Mouse (Mus musculus): ENCODE data around the gene Ccdc141. TPM values are rescaled to one million over a fixed set of nuclear protein-coding genes. Genes with fewer than 3 reads are reported as not detected.
A peak's percentile ranks its signal among the peaks of the same experiment; 100 is the strongest.

Ccdc141 gene
- polyA plus RNA-seq, 1 experiment from 2014 or later = 139 TPM

GRCm38 (mm10) chr2:76982391-76983145 is 187.9 kb downstream of the Ccdc141 start, which contains the start of gene Ttn:
Gene Ttn, minus strand, starts transcription at chr2:76982547.
- Histone ChIP-seq H3K4me1 (ENCODE audit: control insufficient read depth, insufficient read depth, low read length) (peaks cover 13% of the 10 kb centered on the region), H3K27ac (ENCODE audit: low read length) (peak within 1 kb of the TSS; percentile 99), H3K36me3 (ENCODE audit: control insufficient read depth, insufficient read depth) (peaks cover 4% of the 10 kb centered on the region), H3K9ac (ENCODE audit: low read length) (peak within 1 kb of the TSS; percentile 86), H3K4me2 (ENCODE audit: low read depth, low read length) (peak within 1 kb of the TSS; percentile 71), H3K9me3 (replicated peaks; ENCODE audit: control insufficient read depth, low read length) (no peaks in the 10 kb centered on the region), H3K4me3 (ENCODE audit: low read length) (peak within 1 kb of the TSS; percentile 66), H3K27me3 (ENCODE audit: control insufficient read depth, insufficient read depth, low read length) (no peaks in the 10 kb centered on the region)
- ATAC-seq (replicated peaks; ENCODE audit: extremely low read depth, insufficient read depth, low FRiP score) = peak; percentile 92
- WGBS = 40% methylated on average over 18 of the region's 18 CpGs

- Histone ChIP-seq H3K4me3 (ENCODE audit: low read length) (peak overlapping the region; percentile 66), H3K9ac (ENCODE audit: low read length) (peak overlapping the region; percentile 86), H3K4me2 (ENCODE audit: low read depth, low read length) (no peak overlapping the region), H3K27ac (ENCODE audit: low read length) (peak overlapping the region; percentile 99), H3K36me3 (ENCODE audit: control insufficient read depth, insufficient read depth) (peaks cover 9% of the 10 kb centered on the region), H3K27me3 (ENCODE audit: control insufficient read depth, insufficient read depth, low read length) (no peaks in the 10 kb centered on the region), H3K4me1 (ENCODE audit: control insufficient read depth, insufficient read depth, low read length) (peaks cover 20% of the 10 kb centered on the region), H3K9me3 (replicated peaks; ENCODE audit: control insufficient read depth, low read length) (no peaks in the 10 kb centered on the region)
- peak; percentile 86 for ATAC-seq (replicated peaks; ENCODE audit: extremely low read depth, insufficient read depth, low FRiP score)
- 36% methylated on average over 5 of the region's 5 CpGs for WGBS
Observed at GRCm38 (mm10) chr2:76981717-76982116, 188.7 kb downstream of the Ccdc141 start.

GRCm38 (mm10) chr2:76980146-76980545 is 190.3 kb downstream of the Ccdc141 start:
- Histone ChIP-seq H3K9ac (ENCODE audit: low read length) (peak overlapping the region; percentile 84), H3K36me3 (ENCODE audit: control insufficient read depth, insufficient read depth) (peaks cover 18% of the 10 kb centered on the region), H3K9me3 (replicated peaks; ENCODE audit: control insufficient read depth, low read length) (no peaks in the 10 kb centered on the region), H3K4me1 (ENCODE audit: control insufficient read depth, insufficient read depth, low read length) (peaks cover 27% of the 10 kb centered on the region), H3K27me3 (ENCODE audit: control insufficient read depth, insufficient read depth, low read length) (no peaks in the 10 kb centered on the region), H3K27ac (ENCODE audit: low read length) (peak overlapping the region; percentile 95), H3K4me2 (ENCODE audit: low read depth, low read length) (peak overlapping the region; percentile 56), H3K4me3 (ENCODE audit: low read length) (peak overlapping the region; percentile 69)
- whole genome bisulfite sequencing = 34% methylated on average over 9 of the region's 9 CpGs
- peak; percentile 12 for ATAC-seq (replicated peaks; ENCODE audit: extremely low read depth, insufficient read depth, low FRiP score)

DNA sequence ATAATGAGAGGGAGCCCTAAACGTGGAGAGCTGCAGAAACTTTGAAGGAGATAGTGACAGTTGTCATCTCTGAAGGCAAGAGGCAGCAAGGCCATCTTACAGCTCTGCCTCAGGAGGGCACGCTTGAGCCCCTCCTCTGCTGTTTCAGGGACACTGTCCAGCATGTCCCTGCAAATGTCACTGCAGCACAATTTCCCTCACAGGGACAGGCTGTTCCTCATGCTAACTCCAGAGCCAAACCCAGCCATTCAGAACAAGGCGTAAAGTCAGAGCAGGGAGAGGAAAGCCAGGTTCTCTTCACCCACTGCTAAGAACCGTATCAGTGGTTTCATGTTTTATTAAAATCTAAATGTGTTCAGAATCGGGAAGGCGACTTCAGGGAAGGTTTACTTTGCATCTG is 192.8 kb downstream of the Ccdc141 start:
- H3K4me1 ChIP-seq (ENCODE audit: control insufficient read depth, insufficient read depth, low read length) = peaks cover 30% of the 10 kb centered on the region
- H3K27ac ChIP-seq (ENCODE audit: low read length) = peak overlapping the region; percentile 19
- H3K4me2 ChIP-seq (ENCODE audit: low read depth, low read length) = peak overlapping the region; percentile 38; the same call in 1 of the 2 replicates
- 57% methylated on average over 6 of the region's 6 CpGs for WGBS
- ATAC-seq (replicated peaks; ENCODE audit: extremely low read depth, insufficient read depth, low FRiP score) = no peak
- H3K36me3 ChIP-seq (ENCODE audit: control insufficient read depth, insufficient read depth) = peaks cover 30% of the 10 kb centered on the region
- no peak overlapping the region for H3K4me3 ChIP-seq (ENCODE audit: low read length)
- no peaks in the 10 kb centered on the region for H3K27me3 ChIP-seq (ENCODE audit: control insufficient read depth, insufficient read depth, low read length)
- no peaks in the 10 kb centered on the region for H3K9me3 ChIP-seq (replicated peaks; ENCODE audit: control insufficient read depth, low read length)
- no peak overlapping the region; the same call in 1 of the 2 replicates for H3K9ac ChIP-seq (ENCODE audit: low read length)

DNA sequence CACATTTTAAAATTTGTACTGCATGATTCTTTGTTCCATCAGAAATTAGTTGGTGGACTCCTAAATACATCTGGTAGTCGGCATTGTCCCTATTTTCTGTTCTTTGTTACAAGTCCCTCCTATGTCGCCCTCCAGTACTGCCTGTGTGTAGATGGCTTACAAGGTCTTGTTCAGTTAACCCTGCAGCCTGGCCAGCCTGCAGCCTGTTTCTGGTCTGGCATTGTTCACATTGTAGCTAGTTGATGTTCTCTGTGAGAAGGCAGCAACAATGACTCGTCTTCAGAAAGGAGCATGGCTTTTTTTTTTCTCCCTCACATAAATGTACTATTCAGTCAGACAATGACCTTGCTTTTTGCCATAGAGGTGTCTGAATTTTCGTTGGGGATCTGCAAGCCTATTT is 198.4 kb downstream of the Ccdc141 start:
- Histone ChIP-seq H3K4me3 (ENCODE audit: low read length) (no peak overlapping the region), H3K9ac (ENCODE audit: low read length) (0 out of 2 replicates have a peak overlapping the region, but pooled peaks have one; percentile 13), H3K27ac (ENCODE audit: low read length) (no peak overlapping the region), H3K27me3 (ENCODE audit: control insufficient read depth, insufficient read depth, low read length) (no peaks in the 10 kb centered on the region), H3K4me1 (ENCODE audit: control insufficient read depth, insufficient read depth, low read length) (peaks cover 38% of the 10 kb centered on the region), H3K4me2 (ENCODE audit: low read depth, low read length) (no peak overlapping the region), H3K9me3 (replicated peaks; ENCODE audit: control insufficient read depth, low read length) (no peaks in the 10 kb centered on the region), H3K36me3 (ENCODE audit: control insufficient read depth, insufficient read depth) (peaks cover 52% of the 10 kb centered on the region)
- no peak for ATAC-seq (replicated peaks; ENCODE audit: extremely low read depth, insufficient read depth, low FRiP score)
- 54% methylated on average over 4 of the region's 4 CpGs for WGBS

DNA sequence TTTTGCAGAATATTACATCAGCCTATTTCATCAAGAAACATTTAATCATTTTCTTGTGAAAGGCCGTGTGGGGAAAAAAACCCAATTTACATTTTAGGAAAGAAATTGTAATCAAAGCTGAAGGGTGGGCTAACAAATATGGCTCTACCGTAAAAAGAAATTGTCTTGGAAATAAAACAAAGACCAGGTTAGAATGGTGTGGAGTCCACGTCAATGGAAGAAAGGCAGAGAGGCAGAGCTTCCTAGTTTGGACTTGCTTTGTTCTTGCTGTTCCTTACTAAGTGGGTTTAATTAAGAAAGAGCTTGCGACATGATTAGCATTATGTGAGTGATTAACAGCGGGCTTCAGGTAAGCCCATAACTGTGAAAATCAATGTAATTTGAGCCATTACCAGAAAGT is 199.4 kb downstream of the Ccdc141 start:
- Histone ChIP-seq H3K9ac (ENCODE audit: low read length) (0 out of 2 replicates have a peak overlapping the region, but pooled peaks have one; percentile 8), H3K27me3 (ENCODE audit: control insufficient read depth, insufficient read depth, low read length) (no peaks in the 10 kb centered on the region), H3K36me3 (ENCODE audit: control insufficient read depth, insufficient read depth) (peaks cover 52% of the 10 kb centered on the region), H3K4me2 (ENCODE audit: low read depth, low read length) (peak overlapping the region; percentile 34; the same call in 1 of the 2 replicates), H3K9me3 (replicated peaks; ENCODE audit: control insufficient read depth, low read length) (no peaks in the 10 kb centered on the region), H3K27ac (ENCODE audit: low read length) (peak overlapping the region; percentile 53), H3K4me3 (ENCODE audit: low read length) (no peak overlapping the region; the same call in 1 of the 2 replicates), H3K4me1 (ENCODE audit: control insufficient read depth, insufficient read depth, low read length) (peaks cover 30% of the 10 kb centered on the region)
- 60% methylated on average over 5 of the region's 5 CpGs for WGBS
- ATAC-seq (replicated peaks; ENCODE audit: extremely low read depth, insufficient read depth, low FRiP score) = no peak

GRCm38 (mm10) chr2:76970669-76971068 is 199.8 kb downstream of the Ccdc141 start:
- ATAC-seq (replicated peaks; ENCODE audit: extremely low read depth, insufficient read depth, low FRiP score) = no peak
- no peaks in the 10 kb centered on the region for H3K27me3 ChIP-seq (ENCODE audit: control insufficient read depth, insufficient read depth, low read length)
- peak overlapping the region; percentile 47 for H3K4me2 ChIP-seq (ENCODE audit: low read depth, low read length)
- peak overlapping the region; percentile 1; the same call in 1 of the 2 replicates for H3K4me3 ChIP-seq (ENCODE audit: low read length)
- peaks cover 54% of the 10 kb centered on the region for H3K36me3 ChIP-seq (ENCODE audit: control insufficient read depth, insufficient read depth)
- peaks cover 30% of the 10 kb centered on the region for H3K4me1 ChIP-seq (ENCODE audit: control insufficient read depth, insufficient read depth, low read length)
- H3K9me3 ChIP-seq (replicated peaks; ENCODE audit: control insufficient read depth, low read length) = no peaks in the 10 kb centered on the region
- H3K9ac ChIP-seq (ENCODE audit: low read length) = peak overlapping the region; percentile 34
- WGBS = 15% methylated on average over 4 of the region's 4 CpGs
- H3K27ac ChIP-seq (ENCODE audit: low read length) = peak overlapping the region; percentile 69

DNA sequence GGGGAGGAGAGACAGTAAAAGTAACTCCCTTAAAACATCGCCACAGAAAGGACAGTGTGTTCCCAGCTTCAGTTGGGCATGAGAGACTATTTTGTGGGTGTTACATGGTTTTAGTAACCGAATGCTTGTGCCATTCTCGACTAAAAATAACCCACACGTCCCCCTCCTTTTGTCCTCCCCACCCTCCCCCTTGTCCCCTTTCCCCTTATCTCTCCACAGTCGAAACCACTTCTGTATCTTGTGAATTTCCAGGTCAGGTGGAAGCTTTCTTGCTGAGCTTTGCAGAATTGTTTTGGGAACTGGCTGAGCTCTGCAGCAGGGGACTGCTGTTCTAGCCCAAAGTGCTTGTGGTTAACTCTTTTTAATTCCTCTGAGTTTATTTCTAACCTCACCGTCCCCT is 200.2 kb downstream of the Ccdc141 start:
- peak; percentile 61 for ATAC-seq (replicated peaks; ENCODE audit: extremely low read depth, insufficient read depth, low FRiP score)
- Histone ChIP-seq H3K27ac (ENCODE audit: low read length) (peak overlapping the region; percentile 74), H3K4me3 (ENCODE audit: low read length) (0 out of 2 replicates have a peak overlapping the region, but pooled peaks have one; percentile 1), H3K4me2 (ENCODE audit: low read depth, low read length) (peak overlapping the region; percentile 47), H3K27me3 (ENCODE audit: control insufficient read depth, insufficient read depth, low read length) (no peaks in the 10 kb centered on the region), H3K9me3 (replicated peaks; ENCODE audit: control insufficient read depth, low read length) (no peaks in the 10 kb centered on the region), H3K4me1 (ENCODE audit: control insufficient read depth, insufficient read depth, low read length) (peaks cover 28% of the 10 kb centered on the region), H3K36me3 (ENCODE audit: control insufficient read depth, insufficient read depth) (peaks cover 53% of the 10 kb centered on the region), H3K9ac (ENCODE audit: low read length) (peak overlapping the region; percentile 34)
- WGBS = 18% methylated on average over 6 of the region's 6 CpGs

- no peaks in the 10 kb centered on the region for H3K27me3 ChIP-seq (ENCODE audit: control insufficient read depth, insufficient read depth, low read length)
- H3K27ac ChIP-seq (ENCODE audit: low read length) = peak overlapping the region; percentile 74
- WGBS = 72% methylated on average over 21 of the region's 21 CpGs
- peak overlapping the region; percentile 34; the same call in 1 of the 2 replicates for H3K9ac ChIP-seq (ENCODE audit: low read length)
- peaks cover 25% of the 10 kb centered on the region for H3K4me1 ChIP-seq (ENCODE audit: control insufficient read depth, insufficient read depth, low read length)
- H3K4me2 ChIP-seq (ENCODE audit: low read depth, low read length) = peak overlapping the region; percentile 47; the same call in 1 of the 2 replicates
- no peak overlapping the region for H3K4me3 ChIP-seq (ENCODE audit: low read length)
- no peaks in the 10 kb centered on the region for H3K9me3 ChIP-seq (replicated peaks; ENCODE audit: control insufficient read depth, low read length)
- ATAC-seq (replicated peaks; ENCODE audit: extremely low read depth, insufficient read depth, low FRiP score) = no peak
- H3K36me3 ChIP-seq (ENCODE audit: control insufficient read depth, insufficient read depth) = peaks cover 48% of the 10 kb centered on the region
Observed at GRCm38 (mm10) chr2:76969637-76970036, 200.8 kb downstream of the Ccdc141 start.

All from heart, embryonic 16.5 days (tissue).